Mouse (Mus musculus) olfactory bulb, adult 2 months (tissue): Measurements from ENCODE around the gene Tchhl1. TPM values are rescaled to one million over a fixed set of nuclear protein-coding genes. Genes with fewer than 3 reads are reported as not detected.

Experiments
- H3K27ac ChIP-seq: fragments of 200-500 bp; 2 replicates; pipeline ENCODE4 v1.5.1; 2012; ENCODE audit warnings: low read depth, low read length; ENCODE audit not compliant: insufficient read depth
- H3K4me1 ChIP-seq: fragments of 200-500 bp; 2 replicates; pipeline ENCODE4 v1.6.1; 2012; ENCODE audit warnings: low read length; ENCODE audit not compliant: control insufficient read depth, insufficient read depth
- H3K4me3 ChIP-seq: fragments of 200-500 bp; 2 replicates; pipeline ENCODE4 v1.5.1; 2012; ENCODE audit warnings: mild to moderate bottlenecking, low read depth, low read length, moderate library complexity; ENCODE audit not compliant: insufficient read depth
- CTCF ChIP-seq: fragments of 200-500 bp; IDR thresholded peaks from 2 replicates; pipeline ENCODE4 v1.5.1; 2012; ENCODE audit warnings: low read depth, mild to moderate bottlenecking, low read length, moderate library complexity; ENCODE audit not compliant: insufficient read depth
- POLR2A ChIP-seq: fragments of 200-500 bp; IDR thresholded peaks from 2 replicates; pipeline ENCODE4 v1.6.1; 2012; ENCODE audit warnings: mild to moderate bottlenecking, low read depth, low read length, moderate library complexity; ENCODE audit not compliant: insufficient read depth
- WGBS: fragments of 180-500 bp; shearing (Covaris S2); methylation state at CpG from one replicate; pipeline ENCODE4 v1.1.7; 2018; 5-methylcytosine and 5-hydroxymethylcytosine counted together
- polyA plus RNA-seq: library from polyadenylated mRNA; stranded (reverse); fragments of >200 nt; gene quantifications from 2 replicates; pipeline ENCODE4 v1.2.4, GENCODE M21; 2012; ENCODE audit warnings: low replicate concordance; ENCODE audit not compliant: missing spikeins, insufficient read depth, insufficient read length

The Tchhl1 gene
- not detected in 2 replicates for polyA plus RNA-seq

- TF ChIP-seq POLR2A (no peak), CTCF (no peak)
- peaks cover 2% of the 10 kb centered on the region; the same call in 1 of the 2 replicates for H3K4me1 ChIP-seq
- no peak within 1 kb of the TSS for H3K4me3 ChIP-seq
- no peak within 1 kb of the TSS for H3K27ac ChIP-seq
- WGBS: 56% methylated on average over 5 of the region's 5 CpGs
Observed at GRCm38 (mm10) chr3:93468561-93468960, at the start of gene Tchhl1. TSS of gene Tchhl1 (plus strand) at chr3:93468754.

GRCm38 (mm10) chr3:93431673-93432072 is 36.9 kb upstream of the Tchhl1 start:
- H3K4me1 ChIP-seq: no peaks in the 10 kb centered on the region
- no peak overlapping the region for H3K27ac ChIP-seq
- TF ChIP-seq CTCF (no peak), POLR2A (no peak)
- 76% methylated on average over 3 of the region's 3 CpGs for WGBS
- H3K4me3 ChIP-seq: no peak overlapping the region

- Histone ChIP-seq H3K27ac (no peak within 1 kb of the TSS), H3K4me1 (peaks cover 24% of the 10 kb centered on the region), H3K4me3 (no peak within 1 kb of the TSS)
- 96% methylated on average over 1 of the region's 1 CpGs for WGBS
- TF ChIP-seq CTCF (no peak), POLR2A (no peak)
Observed at GRCm38 (mm10) chr3:93442030-93442429, 26.5 kb upstream of the Tchhl1 start, which contains the start of gene Tchh. TSS of gene Tchh (plus strand) at chr3:93442330.

- H3K4me3 ChIP-seq: peak overlapping the region; percentile 54
- H3K27ac ChIP-seq: peak overlapping the region; percentile 72
- under 1% methylated on average over 38 of the region's 38 CpGs for WGBS
- H3K4me1 ChIP-seq: peaks cover 29% of the 10 kb centered on the region
- TF ChIP-seq POLR2A: no peak
- TF ChIP-seq CTCF: no peak
Observed at GRCm38 (mm10) chr3:93443501-93444101, 25.0 kb upstream of the Tchhl1 start.

GRCm38 (mm10) chr3:93444343-93445164 is 24.0 kb upstream of the Tchhl1 start:
- Histone ChIP-seq H3K27ac (peak overlapping the region; percentile 72), H3K4me3 (peak overlapping the region; percentile 54), H3K4me1 (peaks cover 29% of the 10 kb centered on the region)
- TF ChIP-seq POLR2A (peak; percentile 43), CTCF (no peak)
- WGBS: under 1% methylated on average over 56 of the region's 56 CpGs

GRCm38 (mm10) chr3:93445165-93445705 is 23.3 kb upstream of the Tchhl1 start:
- WGBS: under 1% methylated on average over 36 of the region's 36 CpGs
- peak overlapping the region; percentile 72; the same call in 1 of the 2 replicates for H3K27ac ChIP-seq

GRCm38 (mm10) chr3:93446128-93446755 is 22.3 kb upstream of the Tchhl1 start:
- H3K4me3 ChIP-seq: peak overlapping the region; percentile 54
- 1% methylated on average over 54 of the region's 54 CpGs for WGBS
- H3K4me1 ChIP-seq: peaks cover 29% of the 10 kb centered on the region
- TF ChIP-seq POLR2A: no peak
- no peak for TF ChIP-seq CTCF
- no peak overlapping the region for H3K27ac ChIP-seq

More at GRCm38 (mm10) chr3:93445165-93445705, 23.3 kb upstream of the Tchhl1 start:
- Histone ChIP-seq H3K4me1 (peaks cover 29% of the 10 kb centered on the region), H3K4me3 (peak overlapping the region; percentile 54)
- TF ChIP-seq POLR2A (no peak), CTCF (no peak)

GRCm38 (mm10) chr3:93446756-93447137 is 21.8 kb upstream of the Tchhl1 start:
- Histone ChIP-seq H3K27ac (0 out of 2 replicates have a peak overlapping the region, but pooled peaks have one; percentile 9), H3K4me3 (peak overlapping the region; percentile 54), H3K4me1 (peaks cover 29% of the 10 kb centered on the region)
- WGBS: under 1% methylated on average over 32 of the region's 32 CpGs
